Mouse (Mus musculus): ENCODE data around the gene Tmco5. TPM values are rescaled to one million over a fixed set of nuclear protein-coding genes. Genes with fewer than 3 reads are reported as not detected.

Gene Tmco5
- not detected for total RNA-seq (2023)

GRCm38 (mm10) chr2:116878391-116878790 is at the start of gene Tmco5:
Tmco5 (plus strand) TSS chr2:116878691.

Other genes with a start within 250 kb of the Tmco5 start
- 1 to 10 TPM; 3.2 to 4.7 TPM for gene Spred1, start 242.7 kb downstream of the Tmco5 start, total RNA-seq (2023)